Mouse (Mus musculus): ENCODE results near the gene Pcolce. TPM values are rescaled to one million over a fixed set of nuclear protein-coding genes. Genes with fewer than 3 reads are reported as not detected.

The Pcolce gene
- 368 TPM for polyA plus RNA-seq (2012; fragmentation: generic; extraction: Trizol)

GRCm38 (mm10) chr5:137613550-137613949 is at the start of gene Pcolce:
TSS of gene Pcolce (minus strand) at chr5:137613784.
- H3K27me3 ChIP-seq (ENCODE audit: control insufficient read depth, insufficient read depth, insufficient read length) = no peaks in the 10 kb centered on the region
- peak within 1 kb of the TSS; percentile 88 for H3K4me2 ChIP-seq (ENCODE audit: low read depth)
- peaks cover 23% of the 10 kb centered on the region for H3K79me2 ChIP-seq (ENCODE audit: control insufficient read depth, insufficient read depth)
- no peaks in the 10 kb centered on the region for H3K36me3 ChIP-seq (ENCODE audit: control insufficient read depth, insufficient read depth)
- TF ChIP-seq MYOD1 (IDR thresholded peaks at IDR 0.05; ENCODE audit: control insufficient read depth in 1 of 3, insufficient read length in 2 of 3, low read depth in 2 of 3) (peak in 1 of 3 experiments; percentile 19), MYOG (IDR thresholded peaks at IDR 0.05; ENCODE audit: control insufficient read depth in 1 of 3, insufficient read depth in 1 of 3, insufficient read length in 2 of 3, low read depth in 2 of 3) (peak in 1 of 3 experiments; percentile 45), TCF12 (IDR thresholded peaks at IDR 0.05; ENCODE audit: insufficient read depth, poor library complexity, severe bottlenecking) (no peak), POLR2A (IDR thresholded peaks at IDR 0.05; ENCODE audit: insufficient read length, low read depth) (peak; percentile 64), POLR2AphosphoS2 (IDR thresholded peaks at IDR 0.05; ENCODE audit: insufficient read length, low read depth) (peak; percentile 75)
- H3ac ChIP-seq (ENCODE audit: control insufficient read depth, insufficient read length) = no peak within 1 kb of the TSS
- peak within 1 kb of the TSS; percentile 1 for H3K4me3 ChIP-seq

GRCm38 (mm10) chr5:137663057-137663456 is 49.5 kb upstream of the Pcolce start:
- Histone ChIP-seq H3K36me3 (ENCODE audit: control insufficient read depth, insufficient read depth) (no peaks in the 10 kb centered on the region), H3ac (ENCODE audit: control insufficient read depth, insufficient read length) (no peak overlapping the region), H3K27me3 (ENCODE audit: control insufficient read depth, insufficient read depth, insufficient read length) (no peaks in the 10 kb centered on the region)

GRCm38 (mm10) chr5:137660064-137660688 is 46.6 kb upstream of the Pcolce start:
- Histone ChIP-seq H3K27me3 (ENCODE audit: control insufficient read depth, insufficient read depth, insufficient read length) (no peaks in the 10 kb centered on the region), H3K4me3 (no peak overlapping the region), H3K79me2 (ENCODE audit: control insufficient read depth, insufficient read depth) (no peaks in the 10 kb centered on the region), H3K4me2 (ENCODE audit: low read depth) (no peak overlapping the region), H3K36me3 (ENCODE audit: control insufficient read depth, insufficient read depth) (no peaks in the 10 kb centered on the region), H3ac (ENCODE audit: control insufficient read depth, insufficient read length) (no peak overlapping the region)
- TF ChIP-seq USF1 (IDR thresholded peaks at IDR 0.05; ENCODE audit: low read depth) (no peak), MYOG (IDR thresholded peaks at IDR 0.05; ENCODE audit: control insufficient read depth in 1 of 3, insufficient read depth in 1 of 3, insufficient read length in 2 of 3, low read depth in 2 of 3) (peak in 1 of 3 experiments; percentile 29)

More at GRCm38 (mm10) chr5:137663057-137663456, 49.5 kb upstream of the Pcolce start:
- H3K4me2 ChIP-seq (ENCODE audit: low read depth) = no peak overlapping the region
- H3K4me3 ChIP-seq = no peak overlapping the region
- TF ChIP-seq POLR2AphosphoS2 (IDR thresholded peaks at IDR 0.05; ENCODE audit: insufficient read length, low read depth) = no peak
- TF ChIP-seq MYOG (IDR thresholded peaks at IDR 0.05; ENCODE audit: control insufficient read depth in 1 of 3, insufficient read depth in 1 of 3, insufficient read length in 2 of 3, low read depth in 2 of 3) = no peak
- TF ChIP-seq MAX (IDR thresholded peaks at IDR 0.05; ENCODE audit: low read depth) = no peak
- no peak for TF ChIP-seq SRF (IDR thresholded peaks at IDR 0.05; ENCODE audit: control insufficient read depth, insufficient read length, low read depth)
- TF ChIP-seq REST (IDR thresholded peaks at IDR 0.05; ENCODE audit: insufficient read depth, insufficient read length) = no peak
- TF ChIP-seq TCF3 (IDR thresholded peaks at IDR 0.05; ENCODE audit: insufficient read length, low read depth) = no peak
- TF ChIP-seq TCF12 (IDR thresholded peaks at IDR 0.05; ENCODE audit: insufficient read depth, poor library complexity, severe bottlenecking) = no peak
- TF ChIP-seq USF1 (IDR thresholded peaks at IDR 0.05; ENCODE audit: low read depth) = no peak
- H3K79me2 ChIP-seq (ENCODE audit: control insufficient read depth, insufficient read depth) = no peaks in the 10 kb centered on the region

- H3K79me2 ChIP-seq (ENCODE audit: control insufficient read depth, insufficient read depth) = no peaks in the 10 kb centered on the region
Measured at GRCm38 (mm10) chr5:137656977-137657376, 43.4 kb upstream of the Pcolce start.

GRCm38 (mm10) chr5:137654746-137655145 is 41.2 kb upstream of the Pcolce start:
- Histone ChIP-seq H3K79me2 (ENCODE audit: control insufficient read depth, insufficient read depth) (no peaks in the 10 kb centered on the region), H3K4me3 (no peak overlapping the region), H3ac (ENCODE audit: control insufficient read depth, insufficient read length) (no peak overlapping the region), H3K4me2 (ENCODE audit: low read depth) (no peak overlapping the region), H3K36me3 (ENCODE audit: control insufficient read depth, insufficient read depth) (no peaks in the 10 kb centered on the region), H3K27me3 (ENCODE audit: control insufficient read depth, insufficient read depth, insufficient read length) (no peaks in the 10 kb centered on the region)
- TF ChIP-seq MYOG (IDR thresholded peaks at IDR 0.05; ENCODE audit: control insufficient read depth in 1 of 3, insufficient read depth in 1 of 3, insufficient read length in 2 of 3, low read depth in 2 of 3) (no peak), TCF3 (IDR thresholded peaks at IDR 0.05; ENCODE audit: insufficient read length, low read depth) (no peak), E2F4 (IDR thresholded peaks at IDR 0.05; ENCODE audit: insufficient read depth) (no peak), USF1 (IDR thresholded peaks at IDR 0.05; ENCODE audit: low read depth) (no peak), CEBPB (IDR thresholded peaks at IDR 0.05; ENCODE audit: insufficient read depth, poor library complexity, severe bottlenecking) (no peak), TCF12 (IDR thresholded peaks at IDR 0.05; ENCODE audit: insufficient read depth, poor library complexity, severe bottlenecking) (no peak), SRF (IDR thresholded peaks at IDR 0.05; ENCODE audit: control insufficient read depth, insufficient read length, low read depth) (no peak), MAX (IDR thresholded peaks at IDR 0.05; ENCODE audit: low read depth) (no peak), REST (IDR thresholded peaks at IDR 0.05; ENCODE audit: insufficient read depth, insufficient read length) (no peak), MYOD1 (IDR thresholded peaks at IDR 0.05; ENCODE audit: control insufficient read depth in 1 of 3, insufficient read length in 2 of 3, low read depth in 2 of 3) (no peak), POLR2AphosphoS2 (IDR thresholded peaks at IDR 0.05; ENCODE audit: insufficient read length, low read depth) (no peak)

More at GRCm38 (mm10) chr5:137656977-137657376, 43.4 kb upstream of the Pcolce start:
- TF ChIP-seq E2F4 (IDR thresholded peaks at IDR 0.05; ENCODE audit: insufficient read depth) (no peak), TCF12 (IDR thresholded peaks at IDR 0.05; ENCODE audit: insufficient read depth, poor library complexity, severe bottlenecking) (no peak), POLR2AphosphoS2 (IDR thresholded peaks at IDR 0.05; ENCODE audit: insufficient read length, low read depth) (no peak), MAX (IDR thresholded peaks at IDR 0.05; ENCODE audit: low read depth) (no peak), REST (IDR thresholded peaks at IDR 0.05; ENCODE audit: insufficient read depth, insufficient read length) (no peak), TCF3 (IDR thresholded peaks at IDR 0.05; ENCODE audit: insufficient read length, low read depth) (no peak), USF1 (IDR thresholded peaks at IDR 0.05; ENCODE audit: low read depth) (no peak), MYOD1 (IDR thresholded peaks at IDR 0.05; ENCODE audit: control insufficient read depth in 1 of 3, insufficient read length in 2 of 3, low read depth in 2 of 3) (no peak), POLR2A (IDR thresholded peaks at IDR 0.05; ENCODE audit: insufficient read length, low read depth) (no peak), SRF (IDR thresholded peaks at IDR 0.05; ENCODE audit: control insufficient read depth, insufficient read length, low read depth) (no peak), MYOG (IDR thresholded peaks at IDR 0.05; ENCODE audit: control insufficient read depth in 1 of 3, insufficient read depth in 1 of 3, insufficient read length in 2 of 3, low read depth in 2 of 3) (no peak), CEBPB (IDR thresholded peaks at IDR 0.05; ENCODE audit: insufficient read depth, poor library complexity, severe bottlenecking) (no peak)
- Histone ChIP-seq H3K36me3 (ENCODE audit: control insufficient read depth, insufficient read depth) (no peaks in the 10 kb centered on the region), H3ac (ENCODE audit: control insufficient read depth, insufficient read length) (no peak overlapping the region), H3K4me3 (no peak overlapping the region), H3K27me3 (ENCODE audit: control insufficient read depth, insufficient read depth, insufficient read length) (no peaks in the 10 kb centered on the region), H3K4me2 (ENCODE audit: low read depth) (no peak overlapping the region)

Data from myocyte (in vitro differentiated cells).